Mouse (Mus musculus) kidney, postnatal 36 days (tissue): ENCODE data around the gene Triobp.
"Not testable (repeated sequence)": the region's sequence is repeated elsewhere in the genome, so short reads cannot be mapped to it uniquely, and the experiment has no call there.

ENCODE experiments used
- DNase-seq, 2 experiments: peaks; one replicate each; pipeline ENCODE4 v3.0.0; 2021 to 2022; ENCODE audit warnings: mixed read lengths in 2 of 2

The Triobp gene

GRCm38 (mm10) chr15:79003079-79003478 is 55.6 kb downstream of the Triobp start:
- no peak for DNase-seq

GRCm38 (mm10) chr15:79005581-79005980 is 58.1 kb downstream of the Triobp start:
- no peak for DNase-seq

GRCm38 (mm10) chr15:79006638-79007037 is 59.1 kb downstream of the Triobp start:
- DNase-seq = peak in 1 of 2 experiments; percentile 31

GRCm38 (mm10) chr15:79007059-79007458 is 59.5 kb downstream of the Triobp start:
- no peak for DNase-seq

GRCm38 (mm10) chr15:79007836-79008235 is 60.3 kb downstream of the Triobp start:
- DNase-seq = not testable (repeated sequence)

DNA sequence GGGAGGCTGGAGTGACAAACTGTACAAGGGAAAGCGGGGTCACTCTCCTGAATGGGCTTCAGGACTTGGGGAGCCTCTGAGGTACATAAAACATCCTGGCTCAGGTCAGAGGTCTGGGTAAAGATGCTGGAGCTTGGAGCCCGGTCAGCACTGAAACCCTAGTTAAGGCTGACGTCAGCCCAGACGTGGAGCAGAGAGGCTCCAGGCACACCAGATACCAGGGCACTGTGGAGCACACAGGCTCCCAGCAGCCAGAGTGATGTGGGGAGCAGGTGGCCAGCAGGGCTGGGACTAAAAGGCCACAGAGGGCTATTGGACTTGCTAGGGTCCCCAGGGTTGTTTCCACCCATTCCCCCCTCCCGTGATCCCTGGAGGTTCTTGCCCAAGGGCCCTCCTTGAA is 62.2 kb downstream of the Triobp start:
- DNase-seq = no peak

GRCm38 (mm10) chr15:79011550-79011949 is 64.0 kb downstream of the Triobp start:
- no peak for DNase-seq

DNA sequence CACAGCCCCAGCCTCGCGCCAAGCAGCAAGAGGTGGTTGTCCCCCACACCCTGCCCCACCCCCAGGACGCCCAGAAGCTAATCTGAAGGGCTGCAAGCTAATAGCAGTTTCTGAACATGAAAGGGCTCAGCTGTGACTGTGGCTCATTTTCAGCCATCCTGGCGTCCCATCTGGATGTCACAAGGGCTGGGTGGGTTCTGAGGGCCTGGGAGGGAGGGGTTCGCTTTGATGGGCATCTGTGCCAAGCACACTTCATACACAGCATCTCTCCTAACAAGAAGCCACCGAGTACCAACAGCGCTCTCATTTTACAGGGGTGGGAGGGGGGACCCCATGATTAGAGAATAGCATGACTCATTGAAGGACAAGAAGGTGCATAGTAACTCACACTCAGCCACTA is 65.9 kb downstream of the Triobp start:
- no peak for DNase-seq

GRCm38 (mm10) chr15:79018191-79018590 is 70.7 kb downstream of the Triobp start:
- no peak for DNase-seq

- no peak for DNase-seq
Measured at GRCm38 (mm10) chr15:79018886-79019285, 71.4 kb downstream of the Triobp start.

- no peak for DNase-seq
Measured at GRCm38 (mm10) chr15:79022671-79023230, 75.2 kb downstream of the Triobp start.

DNA sequence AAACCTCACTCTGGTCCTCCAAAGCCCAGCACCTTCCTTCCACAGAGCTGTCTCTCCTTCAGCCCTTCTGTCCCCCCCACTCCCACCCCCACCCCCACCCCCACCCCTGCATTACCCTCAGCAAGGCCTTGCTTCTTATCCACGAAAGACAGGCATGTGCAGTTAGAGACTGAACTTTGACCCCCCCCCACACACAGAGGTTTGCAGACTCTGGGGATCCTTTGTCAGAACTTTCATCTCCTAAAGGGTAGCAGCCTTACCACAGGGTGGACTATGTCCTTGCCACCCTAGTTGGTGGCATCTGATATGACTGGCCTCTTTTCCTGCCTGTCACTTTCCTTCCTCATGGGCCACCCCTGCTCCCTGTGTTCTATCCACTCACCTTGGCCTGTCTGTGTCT is 75.8 kb downstream of the Triobp start:
- DNase-seq = peak; percentile 43 to 51

- peak; percentile 44 to 54 for DNase-seq
Measured at GRCm38 (mm10) chr15:79025687-79026308, 78.3 kb downstream of the Triobp start.

DNA sequence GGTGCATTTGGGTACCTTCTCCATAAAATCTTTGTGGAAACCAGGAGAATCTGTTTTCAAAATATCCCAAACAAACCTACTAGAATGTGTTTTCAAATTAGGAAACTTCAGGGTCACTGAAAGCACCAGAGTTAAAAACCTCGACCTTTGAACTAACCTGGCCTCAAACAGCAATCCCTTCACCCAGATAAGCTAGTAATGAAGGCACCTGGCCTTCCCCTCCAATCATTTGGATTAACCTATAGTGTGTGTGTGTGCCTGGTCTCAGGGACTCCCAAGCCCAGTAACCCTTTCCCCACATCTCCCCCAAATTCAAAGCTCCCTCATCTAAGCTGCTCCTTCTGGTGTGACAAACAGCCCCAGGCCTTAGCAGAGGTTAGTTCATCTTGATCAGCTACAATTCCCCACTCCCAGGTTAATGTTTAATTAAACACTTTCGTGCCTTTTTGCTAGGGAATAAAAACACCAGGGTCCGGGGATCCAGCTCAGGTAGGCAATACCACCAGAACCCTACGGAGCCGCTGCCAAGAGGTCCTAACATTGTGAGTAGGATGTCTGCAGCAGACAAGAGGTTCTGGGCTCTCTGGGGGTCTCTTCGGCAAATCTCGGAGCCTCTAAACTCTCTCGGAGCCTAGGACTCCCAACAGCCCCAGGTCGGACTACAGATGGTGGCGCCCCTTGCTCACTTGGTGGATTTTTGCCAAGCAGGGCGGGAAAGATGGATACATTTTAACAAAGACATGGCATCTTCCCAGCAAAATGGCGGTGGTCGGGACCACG is 79.2 kb downstream of the Triobp start:
- DNase-seq = peak; percentile 73 to 77

- peak; percentile 32 to 67 for DNase-seq
Measured at GRCm38 (mm10) chr15:79027291-79028205, 80.0 kb downstream of the Triobp start.

DNA sequence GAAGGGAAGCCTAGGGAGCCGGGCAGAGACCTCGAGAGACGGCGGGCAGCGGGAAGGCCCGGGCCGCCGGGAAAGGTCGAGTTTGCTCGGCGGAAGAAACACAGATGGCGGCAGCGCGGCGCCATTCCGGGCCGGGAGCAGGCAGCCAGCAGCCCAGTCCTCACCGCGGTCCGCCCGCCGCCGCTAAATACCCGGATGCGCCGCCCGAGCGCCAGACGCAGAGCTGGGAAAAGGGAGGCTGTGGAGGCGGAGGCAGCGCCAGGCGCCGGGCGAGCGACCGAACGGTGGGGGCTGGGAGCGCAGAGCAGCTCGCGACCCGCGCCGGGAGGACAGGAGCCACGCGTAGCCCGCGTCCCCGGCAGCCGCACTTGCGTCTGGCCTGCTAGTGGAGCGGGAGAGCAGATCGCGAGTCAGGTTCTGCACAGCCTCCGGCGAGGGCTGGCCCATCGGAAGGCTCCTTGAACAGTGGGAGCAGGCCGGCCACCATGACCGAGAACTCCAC is 80.8 kb downstream of the Triobp start, which contains the start of gene H1f0:
Gene H1f0 (plus strand): TSS at position 214 of the 502 bp plus-strand sequence.
- DNase-seq = peak; percentile 94 to 97

DNA sequence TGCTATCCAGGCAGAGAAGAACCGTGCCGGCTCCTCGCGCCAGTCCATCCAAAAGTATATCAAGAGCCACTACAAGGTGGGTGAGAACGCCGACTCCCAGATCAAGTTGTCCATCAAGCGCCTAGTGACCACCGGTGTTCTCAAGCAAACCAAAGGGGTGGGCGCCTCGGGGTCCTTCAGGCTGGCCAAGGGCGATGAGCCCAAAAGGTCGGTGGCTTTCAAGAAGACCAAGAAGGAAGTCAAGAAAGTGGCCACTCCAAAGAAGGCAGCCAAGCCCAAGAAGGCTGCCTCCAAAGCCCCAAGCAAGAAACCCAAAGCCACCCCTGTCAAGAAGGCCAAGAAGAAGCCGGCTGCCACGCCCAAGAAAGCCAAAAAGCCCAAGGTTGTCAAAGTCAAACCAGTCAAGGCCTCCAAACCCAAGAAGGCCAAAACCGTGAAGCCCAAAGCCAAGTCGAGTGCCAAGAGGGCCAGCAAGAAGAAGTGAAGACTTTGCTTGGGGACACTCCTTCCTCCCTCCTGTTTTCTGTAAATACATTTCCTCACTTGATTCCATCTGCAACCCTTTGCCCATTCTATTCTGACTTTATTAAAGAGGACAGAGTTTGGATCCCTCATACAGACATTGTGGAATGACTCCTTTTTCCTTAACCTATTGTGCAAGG is 81.4 kb downstream of the Triobp start:
- peak in 1 of 2 experiments; percentile 30 for DNase-seq

- DNase-seq = peak in 1 of 2 experiments; percentile 31
Measured at GRCm38 (mm10) chr15:79029519-79030241, 82.2 kb downstream of the Triobp start.

DNA sequence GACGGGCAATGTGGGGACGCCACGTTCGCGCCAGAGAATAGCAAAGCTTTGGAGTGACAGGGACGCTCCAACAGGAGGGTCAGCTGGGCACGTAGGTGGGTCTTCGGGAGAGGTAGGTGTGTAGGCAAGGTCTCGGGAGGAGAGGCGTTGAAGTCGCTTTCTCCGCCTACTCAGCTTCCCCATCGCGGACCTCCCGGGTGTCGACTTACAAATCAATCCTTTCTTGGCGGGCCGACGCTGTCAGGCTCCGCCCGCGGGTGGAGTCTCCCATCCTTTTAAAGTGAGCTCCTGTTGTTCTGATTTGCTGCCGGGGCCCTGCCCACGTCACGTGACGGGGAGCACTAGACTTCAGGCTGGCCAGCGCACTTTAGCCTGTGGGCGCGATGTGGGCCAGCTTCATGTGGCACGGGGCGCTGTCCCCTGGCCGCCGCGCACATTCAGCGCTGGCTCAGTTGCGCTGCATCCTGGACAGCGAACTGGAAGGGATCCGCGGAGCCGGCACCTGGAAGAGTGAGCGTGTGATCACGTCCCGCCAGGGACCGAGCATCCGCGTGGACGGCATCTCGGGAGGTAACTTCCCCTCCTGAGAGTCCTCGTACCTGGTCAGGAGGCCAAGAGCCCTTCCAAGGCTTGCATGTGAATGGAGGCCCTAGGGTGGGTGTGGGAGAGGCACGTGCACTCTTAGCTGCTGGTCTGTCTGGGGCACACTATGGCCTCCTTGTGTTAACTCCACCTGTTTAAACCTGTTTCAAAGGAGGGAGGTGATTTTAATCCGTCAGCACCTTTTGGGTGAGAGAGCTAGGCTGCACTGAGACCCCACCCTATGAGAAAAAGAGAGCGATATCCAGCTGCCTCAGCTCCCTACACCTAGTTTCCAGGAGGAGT is 83.3 kb downstream of the Triobp start:
- DNase-seq = peak; percentile 95 to 97

- DNase-seq = not testable (repeated sequence)
Measured at GRCm38 (mm10) chr15:79031908-79032307, 84.4 kb downstream of the Triobp start.
